Comparison of ENCODE assay signal across 16 mouse cellular contexts in the genomic region with DNA sequence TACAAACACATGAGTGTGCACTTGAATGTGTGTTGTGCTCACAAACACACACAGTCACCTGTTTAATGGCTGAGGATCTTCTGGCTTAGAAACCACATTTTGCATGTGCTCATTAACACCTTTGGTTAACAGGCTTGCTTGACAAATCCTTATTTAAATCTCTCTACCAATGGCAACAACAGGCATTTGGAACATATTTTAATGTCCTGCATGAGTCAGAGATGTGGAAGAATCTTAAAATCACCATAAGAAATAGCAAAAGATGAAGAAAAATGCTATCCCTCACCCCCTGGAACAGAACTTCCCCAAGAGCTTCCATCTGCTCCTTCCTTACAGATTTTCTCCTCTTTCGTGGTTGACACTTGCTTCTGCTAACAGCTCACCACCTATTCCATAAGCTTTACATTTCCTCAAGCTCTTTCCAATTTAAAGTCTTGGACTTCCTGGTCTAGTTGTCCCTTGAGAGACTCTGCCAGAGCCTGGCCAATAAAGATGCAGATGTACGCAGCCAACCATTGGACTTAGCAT. TPM values are rescaled to one million over a fixed set of nuclear protein-coding genes. Genes with fewer than 3 reads are reported as not detected.
DNase-seq lines count a peak whose midpoint lies in the region; ATAC-seq lines count a peak whose summit lies in the region.
"Had no signal": no experiment of that assay in that cellular context is flagged by ENCODE, and none has a peak within 500 bp of the region (broad histone marks: within the 10 kb centered on the region; RNA-seq: fewer than 3 reads in every experiment).

No protein-coding gene starts in this region.

- no peak for DNase-seq in frontal cortex, postnatal 10 days (ENCODE audit: low spot score in 2 of 2)
- DNase-seq in layer of hippocampus, adult 9-11 months, result peak; percentile 10
- no peak for DNase-seq in layer of hippocampus, postnatal 10 days (ENCODE audit: low spot score in 2 of 2)
- peak; percentile 7 for DNase-seq in right cerebral cortex, postnatal 25 days
- DNase-seq in right cerebral cortex, postnatal 10 days (ENCODE audit: low spot score in 2 of 2), result no peak
- DNase-seq in gastrocnemius, postnatal 25 days, result no peak
- DNase-seq: adrenal gland, postnatal 14 days; cerebellum, adult 18-20 months; cerebellum, adult 9-11 months; gastrocnemius, postnatal 14 days; heart, postnatal 10 days; heart, postnatal 4 days had no signal

- ATAC-seq in frontal cortex, adult (ENCODE audit: low TSS enrichment), result peak; percentile 93
- ATAC-seq: forebrain, embryonic 13.5 days; hindbrain, embryonic 16.5 days; inflammation-experienced regulatory T-cells, adult 6 months had no signal

RNA-seq across cellular contexts. Expression of a gene that starts 35.9 kb away (rescaled TPM):
- 1 to 10 TPM; 6.7 to 8.0 TPM for total RNA-seq in layer of hippocampus, postnatal 10 days (2021)
- total RNA-seq in gastrocnemius, postnatal 25 days (2021), result 1 to 10 TPM in 1 of 2 experiments, under 1 TPM in 1; 0.51 to 1.1 TPM

Comparison
In these comparisons a context has a peak if more than half of its experiments do, and no peak if none do; other contexts are left out.
1. DNase-seq: peak in layer of hippocampus, adult 9-11 months (single experiment) and right cerebral cortex, postnatal 25 days (single experiment); none in frontal cortex, postnatal 10 days (0 of 2), layer of hippocampus, postnatal 10 days (0 of 2), right cerebral cortex, postnatal 10 days (0 of 2) and gastrocnemius, postnatal 25 days (single experiment).